Mouse (Mus musculus): Measurements from ENCODE around the gene 4933425L06Rik. TPM values are rescaled to one million over a fixed set of nuclear protein-coding genes. Genes with fewer than 3 reads are reported as not detected.

The 4933425L06Rik gene
- total RNA-seq, 1 experiment from 2014 or later, result not detected

GRCm38 (mm10) chr13:105134397-105134796 is 52.5 kb downstream of the 4933425L06Rik start:
- no peak for DNase-seq

GRCm38 (mm10) chr13:105139881-105140280 is 58.0 kb downstream of the 4933425L06Rik start:
- DNase-seq, result no peak

- DNase-seq, result no peak
Measured at GRCm38 (mm10) chr13:105146827-105147226, 64.9 kb downstream of the 4933425L06Rik start.

GRCm38 (mm10) chr13:105147795-105148418 is 66.0 kb downstream of the 4933425L06Rik start:
- DNase-seq, result no peak

- DNase-seq, result no peak
Measured at GRCm38 (mm10) chr13:105150006-105150405, 68.1 kb downstream of the 4933425L06Rik start.

- DNase-seq, result peak; percentile 40
Measured at GRCm38 (mm10) chr13:105153955-105154354, 72.0 kb downstream of the 4933425L06Rik start.

GRCm38 (mm10) chr13:105165441-105165840 is 83.5 kb downstream of the 4933425L06Rik start:
- DNase-seq, result no peak

Other genes starting within 250 kb of the 4933425L06Rik start
- gene Shisal2b, start 218.2 kb upstream of the 4933425L06Rik start, total RNA-seq (2021), result not detected in 2 replicates
- 1.3 and 1.8 TPM in 2 replicates for gene Rgs7bp, start 27.2 kb upstream of the 4933425L06Rik start, total RNA-seq (2021)
- 13.5 and 13.9 TPM in 2 replicates for gene Rnf180, start 212.7 kb downstream of the 4933425L06Rik start, total RNA-seq (2021)

All from adrenal gland, postnatal 14 days (tissue).